Mouse (Mus musculus) embryonic facial prominence, embryonic 15.5 days (tissue): Measurements from ENCODE around the gene Itpkb. TPM values are rescaled to one million over a fixed set of nuclear protein-coding genes. Genes with fewer than 3 reads are reported as not detected.

Source experiments
- ATAC-seq: fragments of 200-750 bp; cut with Nextera tagmentation; 2 replicates; pipeline ENCODE4 v1.8.0; 2017; ENCODE audit warnings: low read depth, moderate TSS enrichment; ENCODE audit not compliant: insufficient number of reproducible peaks, low FRiP score, low TSS enrichment
- H3K27ac ChIP-seq: fragments of 300-500 bp; sonication (generic); replicated peaks from 2 replicates; pipeline ENCODE4 v1.5.1; 2015; ENCODE audit warnings: mild to moderate bottlenecking, inconsistent platforms
- H3K27me3 ChIP-seq: fragments of 300-500 bp; sonication (generic); 2 replicates; pipeline ENCODE4 v1.6.1; 2015; ENCODE audit warnings: inconsistent platforms
- H3K36me3 ChIP-seq: fragments of 300-500 bp; sonication (generic); 2 replicates; pipeline ENCODE4 v1.6.1; 2015; ENCODE audit warnings: mild to moderate bottlenecking, inconsistent platforms
- H3K4me1 ChIP-seq: fragments of 300-500 bp; sonication (generic); 2 replicates; pipeline ENCODE4 v1.6.1; 2015; ENCODE audit warnings: inconsistent platforms
- H3K4me2 ChIP-seq: fragments of 300-500 bp; sonication (generic); replicated peaks from 2 replicates; pipeline ENCODE4 v1.6.1; 2015; ENCODE audit warnings: mild to moderate bottlenecking, inconsistent platforms
- H3K4me3 ChIP-seq: fragments of 300-500 bp; sonication (generic); replicated peaks from 2 replicates; pipeline ENCODE4 v1.5.1; 2015; ENCODE audit warnings: mild to moderate bottlenecking, inconsistent platforms
- H3K9ac ChIP-seq: fragments of 300-500 bp; sonication (generic); 2 replicates; pipeline ENCODE4 v1.6.1; 2015; ENCODE audit warnings: inconsistent platforms
- H3K9me3 ChIP-seq: fragments of 300-500 bp; sonication (generic); replicated peaks from 2 replicates; pipeline ENCODE4 v1.6.1; 2016; ENCODE audit warnings: inconsistent platforms
- WGBS: fragments of 180-500 bp; shearing (Covaris S2); methylation state at CpG from one replicate; pipeline ENCODE4 v1.1.7; 2015; 5-methylcytosine and 5-hydroxymethylcytosine counted together
- polyA plus RNA-seq: library from polyadenylated mRNA; unstranded; fragments of >200 nt; fragmentation: Nextera tagmentation; extraction: Ambion mirVana; gene quantifications from 2 replicates; pipeline ENCODE4 v1.2.1, GENCODE M21; 2015

Gene Itpkb
- 12.3 and 13.5 TPM in 2 replicates for polyA plus RNA-seq

DNA sequence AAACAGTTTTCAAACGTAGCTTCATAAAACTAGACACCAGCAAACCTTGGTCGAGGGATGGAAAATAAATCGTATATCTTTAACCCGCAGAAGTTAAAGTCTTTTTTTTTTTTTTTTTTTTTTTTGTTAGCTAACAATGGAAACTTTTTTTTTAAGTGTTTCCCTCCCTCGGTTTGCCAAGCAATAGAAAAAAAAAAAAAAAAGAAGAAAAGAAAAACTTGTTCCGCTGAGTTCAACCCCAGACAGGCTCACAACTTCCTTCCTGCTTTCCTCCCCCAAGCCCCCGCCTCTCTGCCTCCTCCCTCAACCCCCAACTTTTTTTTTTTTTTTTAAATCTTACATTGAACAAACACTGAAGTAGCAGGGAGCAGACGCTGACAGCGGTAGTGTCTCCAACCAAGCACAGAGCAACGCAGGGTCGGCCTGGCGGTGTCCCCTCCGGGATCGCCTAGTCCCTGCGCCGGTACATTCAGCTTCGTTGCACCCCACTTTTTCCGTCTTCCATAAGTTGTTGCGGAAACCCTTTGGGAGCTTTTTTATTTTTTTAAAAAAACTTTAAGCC is at the start of gene Itpkb:
Itpkb (plus strand) TSS at position 341 of the 562 bp plus-strand sequence.
- peaks cover 53% of the 10 kb centered on the region for H3K4me1 ChIP-seq
- ATAC-seq: peak; percentile 74
- peak within 1 kb of the TSS; percentile 77 for H3K9ac ChIP-seq
- H3K36me3 ChIP-seq: no peaks in the 10 kb centered on the region
- H3K4me3 ChIP-seq: peak within 1 kb of the TSS; percentile 78
- H3K27me3 ChIP-seq: no peaks in the 10 kb centered on the region
- H3K27ac ChIP-seq: peak within 1 kb of the TSS; percentile 96
- WGBS: under 1% methylated on average over 19 of the region's 19 CpGs
- peak within 1 kb of the TSS; percentile 96 for H3K4me2 ChIP-seq
- no peaks in the 10 kb centered on the region for H3K9me3 ChIP-seq

DNA sequence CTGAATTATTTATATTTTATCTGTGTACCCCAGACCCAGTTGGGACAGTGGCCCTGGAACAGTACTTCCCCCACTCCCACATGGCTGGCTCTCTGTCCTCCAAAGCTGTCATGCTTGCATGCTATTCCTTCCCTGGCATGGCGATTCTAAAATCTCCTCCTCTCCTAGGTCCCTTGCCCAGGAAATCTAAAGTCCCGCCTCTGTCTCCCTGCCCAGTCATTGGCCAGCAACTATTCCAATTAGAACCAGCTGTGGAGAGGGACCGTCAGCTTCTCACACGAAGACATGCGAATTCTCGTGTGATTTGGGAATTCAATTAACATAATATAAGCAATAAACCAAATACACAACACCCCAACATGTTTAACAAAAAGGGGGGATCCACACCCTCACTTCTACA is 47.7 kb upstream of the Itpkb start:
- Histone ChIP-seq H3K9me3 (no peaks in the 10 kb centered on the region), H3K4me3 (no peak overlapping the region), H3K36me3 (no peaks in the 10 kb centered on the region), H3K9ac (no peak overlapping the region), H3K27ac (no peak overlapping the region), H3K4me1 (peaks cover 37% of the 10 kb centered on the region), H3K4me2 (no peak overlapping the region), H3K27me3 (no peaks in the 10 kb centered on the region)
- ATAC-seq: no peak
- 26% methylated on average over 6 of the region's 6 CpGs for WGBS

DNA sequence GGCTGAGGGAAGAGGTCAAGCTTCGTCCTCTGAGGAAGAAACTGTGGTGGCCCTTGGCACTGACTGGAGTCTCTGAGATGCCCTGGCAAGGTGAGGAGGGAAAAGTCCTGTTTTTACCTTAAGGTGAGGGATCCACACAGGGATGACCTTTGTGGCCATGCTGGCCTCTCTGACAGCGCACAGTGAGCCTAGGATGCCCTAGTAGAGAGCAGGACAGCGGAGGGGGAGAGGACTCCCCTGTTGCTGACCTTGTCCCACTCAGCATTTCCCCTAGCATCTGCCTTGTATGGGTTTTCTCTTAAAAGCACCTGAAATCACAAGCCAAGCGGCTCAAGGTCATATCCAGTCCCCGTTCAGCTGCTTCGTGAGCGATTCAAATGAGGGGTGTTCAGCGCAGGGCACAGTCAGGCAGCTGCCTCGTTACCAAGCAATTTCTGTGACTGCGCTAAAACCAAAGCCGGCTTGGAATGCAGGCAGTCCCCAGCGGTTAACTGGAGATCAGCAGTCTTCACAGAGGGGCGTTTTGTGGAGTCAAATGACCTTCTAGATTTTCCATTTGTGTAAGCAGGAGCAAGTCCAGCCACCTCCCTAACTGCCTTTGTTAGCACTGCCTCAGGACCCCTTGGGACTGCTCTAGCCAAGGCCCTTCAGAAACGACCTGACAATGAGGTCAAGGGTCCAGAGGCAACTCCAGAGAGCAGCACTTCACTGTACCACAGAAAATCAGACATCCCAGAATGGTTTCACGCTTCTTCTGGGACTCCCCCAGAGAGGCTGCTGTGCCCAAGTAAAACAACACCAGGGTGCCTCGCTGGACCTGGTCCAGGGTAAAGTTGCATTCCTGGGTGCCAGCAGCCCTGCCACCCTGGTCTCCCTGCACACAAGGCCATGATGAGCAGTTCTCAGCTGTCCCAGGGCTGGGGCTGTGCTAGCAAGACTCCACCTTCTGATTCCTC is 46.2 kb upstream of the Itpkb start:
- peak; percentile 23; the same call in 1 of the 2 replicates for ATAC-seq
- Histone ChIP-seq H3K4me3 (no peak overlapping the region), H3K27ac (peak overlapping the region; percentile 34; the same call in 1 of the 2 replicates), H3K9ac (no peak overlapping the region), H3K4me1 (peaks cover 34% of the 10 kb centered on the region), H3K36me3 (no peaks in the 10 kb centered on the region), H3K9me3 (no peaks in the 10 kb centered on the region), H3K27me3 (no peaks in the 10 kb centered on the region), H3K4me2 (0 out of 2 replicates have a peak overlapping the region, but pooled peaks have one; percentile 15)
- WGBS: 25% methylated on average over 16 of the region's 16 CpGs

DNA sequence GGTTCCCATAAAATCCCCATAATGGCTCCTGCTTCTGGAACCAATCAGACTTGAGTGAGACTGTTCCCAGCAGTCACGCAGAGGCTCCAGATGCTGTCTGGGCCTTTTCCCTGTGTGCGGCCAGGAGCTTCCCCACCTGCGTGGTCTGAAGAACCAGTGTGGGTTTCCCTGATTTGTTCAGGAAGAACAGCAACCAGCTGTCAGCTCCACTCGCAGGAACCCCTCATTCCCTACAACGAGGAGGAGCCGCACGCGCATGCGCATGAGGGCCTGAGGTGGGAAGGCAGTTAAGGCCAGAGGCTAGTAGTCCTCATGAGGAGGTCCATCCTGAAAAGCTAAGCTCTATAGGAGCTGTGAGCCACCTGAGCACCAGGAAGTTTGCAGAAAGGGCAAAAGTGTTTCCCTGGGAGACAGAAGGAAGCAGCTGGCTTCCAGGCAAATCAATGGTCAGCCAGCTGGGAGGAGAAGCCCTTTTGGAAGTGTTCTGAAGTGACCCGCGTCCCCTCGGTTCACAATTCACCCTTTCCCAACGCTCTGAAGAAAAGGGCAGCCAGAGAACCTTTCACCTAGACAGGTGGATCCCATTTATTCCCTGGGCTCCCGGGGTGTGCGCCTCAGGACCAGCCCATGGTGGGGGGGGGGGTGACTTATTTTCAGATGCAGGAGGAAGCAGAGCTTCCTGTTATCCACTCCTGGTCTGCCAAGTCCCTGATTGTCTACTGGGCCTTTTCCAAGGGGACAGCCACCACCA is 44.0 kb upstream of the Itpkb start:
- peaks cover 27% of the 10 kb centered on the region for H3K4me1 ChIP-seq
- no peaks in the 10 kb centered on the region for H3K9me3 ChIP-seq
- H3K27me3 ChIP-seq: no peaks in the 10 kb centered on the region
- no peak overlapping the region for H3K9ac ChIP-seq
- peak overlapping the region; percentile 44 for H3K27ac ChIP-seq
- no peaks in the 10 kb centered on the region for H3K36me3 ChIP-seq
- WGBS: 47% methylated on average over 15 of the region's 15 CpGs
- H3K4me3 ChIP-seq: no peak overlapping the region
- H3K4me2 ChIP-seq: 0 out of 2 replicates have a peak overlapping the region, but pooled peaks have one; percentile 2
- no peak for ATAC-seq

DNA sequence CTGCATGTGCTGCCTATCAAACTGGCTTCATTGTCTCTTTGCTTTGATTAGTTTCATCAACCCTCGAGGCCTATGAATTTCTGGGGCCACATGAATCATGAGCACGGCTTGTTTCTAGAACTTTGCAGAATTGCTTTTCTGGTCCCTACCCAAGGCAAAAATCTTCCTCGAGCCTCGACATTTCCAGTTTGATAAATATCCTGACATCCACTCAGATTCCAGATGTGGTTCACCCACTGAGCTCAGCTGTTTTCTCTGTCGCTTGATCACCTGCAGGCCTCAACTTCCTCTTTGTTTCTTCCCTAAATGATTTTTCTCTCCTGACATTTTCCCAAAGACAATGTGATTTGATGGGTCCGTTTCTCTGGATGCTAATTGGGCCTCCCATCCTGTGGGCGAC is 42.1 kb upstream of the Itpkb start:
- H3K4me1 ChIP-seq: peaks cover 27% of the 10 kb centered on the region
- no peak overlapping the region for H3K4me3 ChIP-seq
- H3K4me2 ChIP-seq: no peak overlapping the region
- H3K9ac ChIP-seq: no peak overlapping the region
- ATAC-seq: no peak
- H3K27me3 ChIP-seq: no peaks in the 10 kb centered on the region
- no peak overlapping the region for H3K27ac ChIP-seq
- H3K36me3 ChIP-seq: no peaks in the 10 kb centered on the region
- WGBS: 67% methylated on average over 7 of the region's 7 CpGs
- no peaks in the 10 kb centered on the region for H3K9me3 ChIP-seq

DNA sequence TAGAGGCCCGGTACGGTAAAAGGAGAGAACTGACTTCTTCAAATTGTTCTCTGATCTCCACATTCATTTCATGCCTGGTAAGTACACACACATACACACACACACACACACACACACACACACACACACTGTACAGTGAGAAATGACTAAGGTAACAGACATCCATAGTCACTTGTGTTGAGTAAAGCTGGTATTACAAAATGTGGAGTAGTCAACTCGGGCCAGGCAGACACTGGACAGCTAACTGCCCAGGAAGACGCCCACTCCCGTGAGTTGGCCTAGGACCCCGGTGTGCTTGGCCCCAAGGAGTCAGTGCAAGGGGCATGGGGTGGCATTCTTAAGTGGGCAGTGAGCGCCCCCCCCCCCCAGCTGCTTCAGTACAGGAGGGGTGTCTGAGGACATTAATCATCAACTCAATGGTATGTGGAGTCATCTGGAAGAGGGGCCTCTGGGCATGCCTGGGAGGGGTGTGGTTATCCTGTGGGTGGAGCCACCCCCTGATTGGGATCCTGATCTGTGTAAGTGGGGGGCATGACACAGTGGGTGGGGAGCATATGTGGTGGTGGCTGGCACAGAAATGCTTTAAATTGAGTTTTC is 41.3 kb upstream of the Itpkb start:
- H3K4me2 ChIP-seq: no peak overlapping the region
- H3K4me1 ChIP-seq: peaks cover 22% of the 10 kb centered on the region
- H3K27me3 ChIP-seq: no peaks in the 10 kb centered on the region
- 87% methylated on average over 7 of the region's 7 CpGs for WGBS
- no peaks in the 10 kb centered on the region for H3K9me3 ChIP-seq
- H3K36me3 ChIP-seq: no peaks in the 10 kb centered on the region
- H3K27ac ChIP-seq: no peak overlapping the region
- no peak overlapping the region for H3K9ac ChIP-seq
- H3K4me3 ChIP-seq: no peak overlapping the region
- ATAC-seq: no peak

DNA sequence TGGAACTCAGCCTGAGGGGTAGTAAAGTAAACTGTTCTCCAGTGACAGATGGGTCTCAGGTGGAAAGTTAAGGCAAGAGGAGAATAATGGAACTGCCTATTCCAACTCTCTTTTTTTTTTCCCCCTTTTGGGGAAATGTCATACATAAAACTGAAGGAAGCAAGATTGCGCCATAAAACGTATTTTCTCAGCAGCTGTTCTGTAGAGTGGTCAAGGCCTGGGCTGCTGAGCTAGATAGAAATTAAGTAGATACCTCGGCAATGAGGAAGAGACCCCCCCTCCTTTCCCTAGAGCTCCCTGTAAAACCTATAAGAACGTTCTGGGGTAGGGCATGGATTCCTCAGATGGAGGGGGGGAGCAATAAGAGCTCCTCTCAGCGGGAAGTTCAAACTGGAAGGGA is 40.5 kb upstream of the Itpkb start:
- Histone ChIP-seq H3K27me3 (no peaks in the 10 kb centered on the region), H3K36me3 (no peaks in the 10 kb centered on the region), H3K4me1 (peaks cover 15% of the 10 kb centered on the region), H3K4me3 (no peak overlapping the region), H3K9ac (no peak overlapping the region), H3K9me3 (no peaks in the 10 kb centered on the region), H3K27ac (no peak overlapping the region), H3K4me2 (no peak overlapping the region)
- WGBS: 77% methylated on average over 5 of the region's 5 CpGs
- no peak for ATAC-seq

DNA sequence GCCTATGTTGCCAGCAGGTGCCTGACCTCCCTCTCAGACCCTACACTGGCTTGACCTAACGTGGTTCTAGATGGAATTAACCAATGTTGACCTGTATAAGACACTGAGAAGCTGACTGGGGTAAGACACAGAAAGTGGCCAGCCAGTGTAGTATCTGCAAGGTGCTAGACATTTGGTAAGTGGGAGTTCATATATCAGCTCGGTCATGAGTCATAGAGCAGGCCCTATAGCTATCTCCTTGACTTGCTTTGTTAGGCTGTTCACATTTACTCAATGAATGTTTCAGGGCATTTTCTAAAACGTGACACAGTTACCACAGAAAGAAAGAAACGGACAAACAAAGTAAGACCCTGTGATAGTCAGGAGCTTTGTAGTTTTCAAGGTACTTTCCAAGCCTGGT is 39.9 kb upstream of the Itpkb start:
- Histone ChIP-seq H3K4me1 (peaks cover 15% of the 10 kb centered on the region), H3K27me3 (no peaks in the 10 kb centered on the region), H3K36me3 (no peaks in the 10 kb centered on the region), H3K4me2 (no peak overlapping the region), H3K9ac (no peak overlapping the region), H3K4me3 (no peak overlapping the region), H3K9me3 (no peaks in the 10 kb centered on the region), H3K27ac (no peak overlapping the region)
- ATAC-seq: no peak
- WGBS: 83% methylated on average over 4 of the region's 4 CpGs

DNA sequence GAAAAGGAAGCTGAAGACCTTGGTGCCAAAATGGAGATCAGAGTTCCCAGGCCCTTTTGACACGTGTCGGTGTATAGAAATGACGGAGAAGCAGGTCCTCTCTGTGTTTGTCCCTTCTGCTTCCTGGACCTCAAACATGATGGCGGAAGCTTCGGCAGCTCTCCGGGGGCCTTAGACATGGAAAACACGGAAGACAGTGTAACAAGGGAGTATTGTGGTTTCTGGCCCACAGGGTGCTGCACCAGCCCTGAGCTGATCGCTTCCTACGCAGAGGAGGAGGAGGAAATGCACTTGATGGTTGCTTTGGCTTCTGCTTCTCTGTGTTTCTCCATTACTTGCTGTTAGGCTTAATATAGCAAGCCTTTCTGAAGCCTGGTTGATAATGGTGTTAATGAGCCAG is 34.2 kb upstream of the Itpkb start:
- no peak overlapping the region for H3K27ac ChIP-seq
- 89% methylated on average over 9 of the region's 9 CpGs for WGBS
- no peaks in the 10 kb centered on the region for H3K27me3 ChIP-seq
- H3K4me3 ChIP-seq: no peak overlapping the region
- H3K4me1 ChIP-seq: peaks cover 13% of the 10 kb centered on the region; the same call in 1 of the 2 replicates
- H3K9ac ChIP-seq: no peak overlapping the region
- no peaks in the 10 kb centered on the region for H3K36me3 ChIP-seq
- H3K4me2 ChIP-seq: no peak overlapping the region
- H3K9me3 ChIP-seq: no peaks in the 10 kb centered on the region
- ATAC-seq: no peak

DNA sequence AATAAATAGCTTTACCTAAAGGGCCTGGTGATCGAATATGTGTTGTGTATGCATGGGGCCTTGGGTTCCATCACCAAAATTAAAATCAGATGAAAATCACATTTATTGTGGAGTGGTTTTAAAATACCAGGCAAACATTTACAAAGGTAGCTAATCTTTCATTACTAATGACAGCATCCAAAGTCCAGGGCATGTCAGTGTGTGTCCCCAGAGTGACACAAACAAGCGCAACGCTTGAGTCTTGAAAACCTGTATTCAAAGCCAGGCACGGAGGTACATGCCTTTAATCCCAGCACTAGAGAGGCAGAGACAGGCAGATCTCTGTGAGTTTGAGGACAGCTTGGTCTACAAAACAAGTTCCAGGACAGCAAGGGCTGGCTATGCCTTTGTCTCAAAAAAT is 30.6 kb upstream of the Itpkb start:
- no peak overlapping the region for H3K4me2 ChIP-seq
- no peaks in the 10 kb centered on the region for H3K9me3 ChIP-seq
- H3K36me3 ChIP-seq: no peaks in the 10 kb centered on the region
- H3K27me3 ChIP-seq: no peaks in the 10 kb centered on the region
- no peak overlapping the region for H3K9ac ChIP-seq
- no peak overlapping the region for H3K4me3 ChIP-seq
- ATAC-seq: no peak
- H3K27ac ChIP-seq: no peak overlapping the region
- 73% methylated on average over 4 of the region's 4 CpGs for WGBS
- H3K4me1 ChIP-seq: peaks cover 19% of the 10 kb centered on the region; the same call in 1 of the 2 replicates

DNA sequence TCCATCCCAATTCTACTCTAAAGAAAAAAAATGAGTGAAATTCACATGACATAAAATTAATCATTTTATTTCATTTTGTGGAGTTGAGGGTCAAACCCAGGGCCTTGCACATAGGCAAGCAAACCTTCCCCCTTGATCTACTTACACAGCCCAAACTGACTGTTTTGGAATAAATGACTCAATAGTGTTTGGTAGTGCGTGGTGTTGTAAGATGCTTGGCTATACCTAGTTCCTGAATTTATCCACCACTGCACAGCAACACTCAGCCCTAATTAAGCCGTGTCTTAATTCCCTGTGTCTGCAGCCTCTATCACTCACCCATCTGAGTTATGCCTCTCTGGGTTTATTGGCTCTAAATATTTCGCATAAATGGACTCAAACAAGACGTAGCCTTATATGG is 30.0 kb upstream of the Itpkb start:
- Histone ChIP-seq H3K4me1 (peaks cover 19% of the 10 kb centered on the region; the same call in 1 of the 2 replicates), H3K4me2 (no peak overlapping the region), H3K27me3 (no peaks in the 10 kb centered on the region), H3K4me3 (no peak overlapping the region), H3K36me3 (no peaks in the 10 kb centered on the region), H3K9me3 (no peaks in the 10 kb centered on the region), H3K27ac (no peak overlapping the region), H3K9ac (no peak overlapping the region)
- no peak for ATAC-seq
- 77% methylated on average over 4 of the region's 4 CpGs for WGBS
